Mouse (Mus musculus) Patski (cell line): ENCODE measurements at regions not wholly inside any gene's neighbourhood (a gene's known extent, or its start where the extent isn't known, plus 50 kb on each side); places are given as distances from the start of the nearest gene placed in this dataset.
"Not testable (repeated sequence)": the region's sequence is repeated elsewhere in the genome, so short reads cannot be mapped to it uniquely, and the experiment has no call there.

Experiments used
- ATAC-seq: fragments of 100-300 bp; one replicate; pipeline ENCODE4 v1.8.0; 2021
- CTCF ChIA-PET: fragments of 350-600 bp; sonication (Branson Sonifier 250); formaldehyde crosslinking; loops from one replicate; lab custom pipeline; 2022; ENCODE audit warnings: inconsistent platforms; lab: Charles Lee
- POLR2A ChIA-PET: fragments of 350-600 bp; sonication (Branson Sonifier 250); formaldehyde crosslinking; loops from one replicate; lab custom pipeline; 2022; ENCODE audit warnings: antibody characterized with exemption, inconsistent platforms; lab: Charles Lee
- DNase-seq: peaks from one replicate; pipeline ENCODE4 v3.0.0-alpha.2; 2011; ENCODE audit warnings: low read depth, low spot score
- H3K27me3 ChIP-seq: fragments of 371-371 bp; one replicate; pipeline ENCODE4 v1.5.1; 2021
- CTCF ChIP-seq: fragments of 100-300 bp; IDR thresholded peaks from one replicate; pipeline ENCODE4 v1.5.1; 2021
- in situ Hi-C: fragments of 300-500 bp; cut with MboI; formaldehyde crosslinking; loops from 3 replicates; pipeline ENCODE4 v1.11.1; 2018; ENCODE audit warnings: low pct_unique_long_range_greater_than_20kb, mixed read lengths

GRCm38 (mm10) chr13:11030874-11031273 is 670.2 kb upstream of the Chrm3 start:
- POLR2A ChIA-PET, in situ Hi-C loops, H3K27me3 ChIP-seq, ATAC-seq, DNase-seq: not testable (repeated sequence)
- CTCF ChIA-PET: interaction anchor here (1.8 kb wide), 1 partner anchor 53 kb away, joined by 3 read pairs; no protein-coding TSS in a partner anchor

- no peak for TF ChIP-seq CTCF
- CTCF ChIA-PET: interaction anchor here (1.8 kb wide), 1 partner anchor 54 kb away, joined by 3 read pairs; no protein-coding TSS in a partner anchor
- no peak for ATAC-seq
- no peak for DNase-seq
- POLR2A ChIA-PET: no interaction called here
- no peaks in the 10 kb centered on the region for H3K27me3 ChIP-seq
- in situ Hi-C loops: no loop called here
Observed at GRCm38 (mm10) chr13:11030381-11030780, 669.7 kb upstream of the Chrm3 start.

DNA sequence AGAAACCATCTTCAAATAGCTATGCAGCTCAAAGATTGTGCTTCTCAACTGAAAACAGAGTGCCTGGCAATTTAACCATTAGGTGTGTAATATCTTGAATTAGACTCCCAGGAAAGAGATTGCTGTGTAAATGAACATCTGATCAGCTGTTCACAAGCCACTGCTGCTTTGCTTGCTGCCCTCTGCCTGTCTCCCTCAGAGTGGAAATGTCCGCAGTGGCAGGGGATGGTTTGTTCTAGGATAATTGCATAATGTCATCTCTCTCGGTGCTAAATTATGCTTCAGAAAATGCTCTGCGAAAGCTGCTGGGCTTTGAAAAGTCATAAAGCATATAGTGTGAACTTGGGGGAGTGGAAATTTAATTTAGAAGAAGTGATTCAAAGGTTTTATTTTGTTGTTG is 665.3 kb upstream of the Chrm3 start:
- H3K27me3 ChIP-seq: no peaks in the 10 kb centered on the region
- no peak for TF ChIP-seq CTCF
- ChIA-PET CTCF (no interaction called here), POLR2A (no interaction called here)
- in situ Hi-C loops: no loop called here
- no peak for ATAC-seq
- DNase-seq: no peak

GRCm38 (mm10) chr13:11024441-11024840 is 663.8 kb upstream of the Chrm3 start:
- POLR2A ChIA-PET: no interaction called here
- in situ Hi-C loops: no loop called here

DNA sequence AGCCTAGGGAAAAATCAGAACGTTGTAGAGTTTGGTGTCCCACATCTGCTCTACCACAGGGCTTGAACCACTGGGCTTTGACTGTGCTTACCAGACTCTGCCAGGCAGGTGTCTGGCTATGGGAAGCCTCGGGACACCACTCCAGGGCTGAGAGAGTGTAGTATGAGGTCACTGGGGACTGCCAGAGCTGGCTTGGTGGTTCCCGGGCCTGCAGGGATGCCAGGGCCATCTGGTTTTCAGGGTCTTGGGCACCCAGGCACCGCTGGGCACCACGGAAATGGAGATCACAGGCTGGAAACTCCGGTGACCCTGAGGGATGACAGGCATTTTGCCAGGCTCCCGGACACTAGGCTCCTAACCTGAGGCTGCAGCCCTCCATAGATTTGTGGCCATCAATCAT is 656.9 kb upstream of the Chrm3 start:
- in situ Hi-C loops: no loop called here
- no peak for TF ChIP-seq CTCF
- H3K27me3 ChIP-seq: no peaks in the 10 kb centered on the region
- ChIA-PET CTCF (no interaction called here), POLR2A (no interaction called here)
- ATAC-seq (no peak), DNase-seq (no peak)

More at GRCm38 (mm10) chr13:11024441-11024840, 663.8 kb upstream of the Chrm3 start:
- TF ChIP-seq CTCF: no peak
- no peaks in the 10 kb centered on the region for H3K27me3 ChIP-seq
- CTCF ChIA-PET: no interaction called here
- DNase-seq (no peak), ATAC-seq (no peak)

- POLR2A ChIA-PET: no interaction called here
- DNase-seq (no peak), ATAC-seq (no peak)
- TF ChIP-seq CTCF: no peak
- no peaks in the 10 kb centered on the region for H3K27me3 ChIP-seq
- CTCF ChIA-PET: no interaction called here
- in situ Hi-C loops: no loop called here
Observed at GRCm38 (mm10) chr13:11005374-11005773, 644.7 kb upstream of the Chrm3 start.

DNA sequence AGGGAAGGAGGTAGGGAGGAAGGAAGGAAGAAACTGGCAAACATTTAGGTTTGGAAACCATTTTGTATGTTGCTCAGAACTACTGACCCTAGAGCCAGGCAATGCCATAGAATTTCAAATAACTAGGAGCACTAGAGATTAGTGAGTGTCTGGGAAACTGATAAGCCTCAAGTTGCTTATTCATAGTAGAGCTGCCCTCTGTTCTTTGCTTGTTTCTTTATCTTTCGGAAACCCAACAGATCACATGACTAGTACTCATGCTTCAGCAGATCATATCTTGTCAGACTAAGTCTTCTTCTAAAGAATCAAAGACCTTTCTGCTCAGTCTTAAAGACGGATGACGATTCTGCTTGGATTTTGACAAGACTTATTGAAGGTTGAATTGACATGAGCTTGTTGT is 630.5 kb upstream of the Chrm3 start:
- TF ChIP-seq CTCF: no peak

DNA sequence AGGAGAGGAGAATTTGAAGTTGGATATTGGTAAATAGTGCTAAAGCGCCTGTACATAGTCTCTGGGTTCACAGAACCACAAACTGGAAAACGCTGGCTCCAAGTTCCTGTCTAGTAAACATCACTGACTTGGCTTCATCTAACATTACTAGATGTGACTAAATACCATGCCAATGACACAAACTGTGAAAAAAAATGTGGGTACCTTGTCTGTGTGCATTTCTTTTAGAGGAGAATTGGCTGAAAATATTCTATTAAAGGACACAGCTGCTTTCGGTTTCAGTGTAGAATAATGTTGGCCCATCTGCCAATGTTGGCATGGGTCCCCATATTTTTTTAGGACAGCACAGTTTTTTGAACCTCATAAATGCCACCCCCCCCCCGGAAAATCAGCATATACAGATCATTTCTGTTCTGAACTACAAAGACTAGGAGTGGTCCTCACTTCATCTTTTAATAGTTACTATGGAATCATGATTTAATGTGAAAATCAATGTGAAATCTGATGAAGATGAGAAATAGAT is 629.9 kb upstream of the Chrm3 start:
- ChIA-PET CTCF (no interaction called here), POLR2A (no interaction called here)

More for the DNA sequence above, 630.5 kb upstream of the Chrm3 start:
- in situ Hi-C loops: no loop called here
- ATAC-seq: no peak
- no peak for DNase-seq
- no peaks in the 10 kb centered on the region for H3K27me3 ChIP-seq
- ChIA-PET POLR2A (no interaction called here), CTCF (no interaction called here)

DNA sequence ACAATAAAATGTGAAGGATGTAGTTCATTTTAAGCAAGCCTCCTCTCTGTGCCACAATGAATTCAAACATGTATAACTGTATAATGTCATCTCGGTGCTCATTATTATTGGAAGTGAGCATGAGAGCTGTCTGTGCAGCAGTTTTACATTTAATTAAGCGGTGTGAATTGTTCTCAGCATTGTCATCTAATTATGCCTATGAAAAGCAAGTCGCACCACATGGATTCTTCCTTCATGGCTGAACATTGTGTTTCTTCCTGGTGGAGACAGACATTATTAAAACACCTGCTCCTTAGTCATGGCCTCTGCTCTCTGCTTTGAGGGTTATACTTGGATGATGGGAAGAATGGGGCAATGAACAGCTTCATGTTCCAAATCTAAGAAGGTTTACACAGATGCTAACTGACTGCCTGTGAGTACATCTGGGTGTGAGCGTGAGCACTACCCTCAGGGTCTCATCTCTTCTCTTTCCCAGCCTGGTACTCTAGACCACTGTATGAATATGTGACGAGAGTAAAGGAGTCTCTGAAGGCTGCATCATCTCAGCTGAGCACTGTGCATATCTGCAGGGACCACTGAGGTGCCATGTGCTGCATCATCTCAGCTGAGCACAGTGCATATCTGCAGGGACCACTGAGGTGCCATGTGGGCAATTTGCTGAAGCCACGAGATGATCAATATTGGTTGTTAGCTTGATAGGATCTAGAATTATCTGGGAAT is 628.6 kb upstream of the Chrm3 start:
- no peak for ATAC-seq
- in situ Hi-C loops: no loop called here
- POLR2A ChIA-PET: no interaction called here
- TF ChIP-seq CTCF: no peak
- H3K27me3 ChIP-seq: no peaks in the 10 kb centered on the region
- no peak for DNase-seq
- CTCF ChIA-PET: no interaction called here

More for the DNA sequence above, 629.9 kb upstream of the Chrm3 start:
- DNase-seq (no peak), ATAC-seq (no peak)
- H3K27me3 ChIP-seq: no peaks in the 10 kb centered on the region
- in situ Hi-C loops: no loop called here
- TF ChIP-seq CTCF: no peak

DNA sequence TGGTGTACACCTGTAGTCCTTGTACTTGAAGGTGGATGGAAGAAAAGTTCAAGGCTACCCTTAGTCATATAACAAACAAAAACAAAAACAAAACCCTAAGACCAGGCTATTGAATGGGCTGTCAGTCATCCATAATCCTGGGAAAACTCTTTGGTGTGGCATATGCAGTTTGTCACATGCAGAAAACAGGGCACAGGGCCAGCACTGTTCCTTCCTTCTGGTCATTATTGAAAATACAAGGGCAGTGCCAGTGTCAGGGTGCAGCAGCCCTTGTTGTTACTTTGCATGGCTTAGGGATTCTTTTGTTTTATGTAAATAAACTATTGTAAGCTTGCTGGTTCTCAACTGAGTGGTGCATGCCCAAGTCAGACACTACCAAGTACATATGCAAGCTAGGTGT is 623.1 kb upstream of the Chrm3 start:
- in situ Hi-C loops: no loop called here
- DNase-seq: no peak
- ATAC-seq: no peak
- CTCF ChIA-PET: no interaction called here
- no peaks in the 10 kb centered on the region for H3K27me3 ChIP-seq
- POLR2A ChIA-PET: no interaction called here
- no peak for TF ChIP-seq CTCF

GRCm38 (mm10) chr13:10982543-10982942 is 621.9 kb upstream of the Chrm3 start:
- ATAC-seq (no peak), DNase-seq (no peak)
- CTCF ChIA-PET: no interaction called here
- no peak for TF ChIP-seq CTCF
- POLR2A ChIA-PET: interaction anchor here (0.7 kb wide), 1 partner anchor 1512 kb away, joined by 8 read pairs; no protein-coding TSS in a partner anchor
- in situ Hi-C loops: no loop called here
- no peaks in the 10 kb centered on the region for H3K27me3 ChIP-seq
